Mouse (Mus musculus) G1E-ER4 (cell line): Measurements from ENCODE around the gene Thumpd3. TPM values are rescaled to one million over a fixed set of nuclear protein-coding genes. Genes with fewer than 3 reads are reported as not detected.

Experiments
- GATA1 ChIP-seq: IDR thresholded peaks from one replicate; pipeline ENCODE4 v1.8.0; 2012; ENCODE audit warnings: low read length, inconsistent platforms
- polyA plus RNA-seq: library from polyadenylated mRNA; stranded (reverse); fragments of >175 nt; gene quantifications from 2 replicates; pipeline ENCODE4 v1.2.3, GENCODE M21; 2012

Thumpd3 gene
- polyA plus RNA-seq, 1 experiment, result 4.7 TPM

DNA sequence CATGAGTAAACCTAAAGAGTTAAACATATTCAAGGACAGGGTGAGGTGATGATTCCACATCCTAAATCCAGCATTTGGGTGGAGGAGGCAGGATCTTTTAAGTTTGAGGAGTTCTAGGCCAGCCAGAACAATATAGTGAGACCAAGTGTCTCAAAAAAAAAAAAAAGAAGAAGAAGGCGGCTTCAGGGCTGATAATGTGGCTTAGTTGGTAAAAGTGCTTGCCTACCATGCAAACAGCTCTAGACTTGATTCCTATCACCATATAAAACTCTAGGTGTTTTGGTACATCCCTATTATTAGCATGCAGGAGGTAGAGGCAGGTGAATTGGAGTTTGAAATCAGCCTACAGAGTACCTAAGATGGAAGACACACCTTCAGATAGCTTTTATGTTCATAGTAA lies 49.5 kb downstream of the Thumpd3 start:
- no peak for TF ChIP-seq GATA1

DNA sequence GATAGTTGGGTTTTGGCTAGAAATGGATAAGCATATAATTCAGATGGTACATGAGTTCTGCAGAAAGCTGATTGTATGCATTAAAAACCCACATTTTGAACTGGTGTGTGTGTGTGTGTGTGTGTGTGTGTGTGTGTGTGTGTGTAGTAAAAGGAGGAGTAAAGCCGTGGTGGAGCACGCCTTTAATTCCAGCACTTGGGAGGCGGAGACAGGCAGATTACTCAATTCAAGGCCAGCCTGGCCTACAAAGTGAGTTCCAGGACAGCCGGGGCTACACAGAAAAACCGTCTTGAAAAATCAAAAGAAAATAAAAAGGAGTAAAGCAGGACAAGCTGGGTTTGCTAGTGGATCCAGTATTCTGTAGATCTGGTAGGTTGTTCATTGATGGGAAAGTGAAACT lies 51.6 kb downstream of the Thumpd3 start:
- TF ChIP-seq GATA1, result no peak

DNA sequence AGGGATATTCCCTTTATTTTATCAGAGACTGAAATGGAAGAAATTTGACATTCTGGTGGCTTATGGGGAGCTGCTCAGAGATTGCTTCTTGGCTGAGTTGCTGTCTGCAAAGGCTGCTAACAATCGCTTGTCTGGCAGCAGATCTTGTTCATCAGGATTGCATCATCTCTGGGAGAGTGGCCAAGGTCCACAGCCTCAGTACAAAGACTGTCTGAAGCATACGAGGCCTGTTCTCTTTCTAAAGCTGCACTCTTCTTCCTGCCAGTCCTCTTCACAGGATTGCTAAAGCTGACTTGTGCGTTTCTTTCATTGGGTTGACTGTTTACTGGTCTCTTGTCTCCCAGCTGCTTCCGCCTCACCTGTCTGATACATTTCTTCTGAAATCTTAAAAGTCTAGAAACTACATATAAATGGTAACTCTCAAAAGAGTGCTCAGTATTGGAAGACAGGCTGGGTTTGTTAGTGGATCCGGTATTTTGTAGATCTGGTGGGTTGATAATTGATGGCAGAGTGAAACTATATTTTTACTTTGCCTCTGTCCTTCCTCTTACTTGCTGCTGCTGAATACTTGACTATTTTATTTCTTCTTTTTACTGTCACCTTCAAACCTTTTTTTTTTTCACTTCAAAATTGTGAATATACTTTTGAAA lies 53.7 kb downstream of the Thumpd3 start:
- TF ChIP-seq GATA1, result no peak

DNA sequence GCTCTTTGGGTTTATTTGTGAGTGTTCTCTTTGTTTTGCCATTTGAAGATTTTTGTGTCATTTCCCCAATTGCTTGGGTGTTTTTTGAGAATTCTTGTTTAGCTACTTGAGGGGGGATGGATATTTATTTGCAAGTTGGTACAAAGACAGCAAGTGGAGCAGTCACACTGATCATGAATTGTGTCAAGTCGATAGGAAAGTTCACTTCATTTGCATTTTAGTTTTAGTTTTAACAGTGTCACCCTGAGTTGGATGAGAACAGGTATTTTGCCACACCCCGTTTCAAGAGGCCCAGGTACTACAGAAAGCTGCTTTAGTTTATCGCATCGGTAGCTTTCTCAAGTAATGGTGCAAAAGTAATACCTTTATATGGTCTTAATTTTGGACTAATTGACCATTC lies 56.5 kb downstream of the Thumpd3 start:
- TF ChIP-seq GATA1, result no peak

DNA sequence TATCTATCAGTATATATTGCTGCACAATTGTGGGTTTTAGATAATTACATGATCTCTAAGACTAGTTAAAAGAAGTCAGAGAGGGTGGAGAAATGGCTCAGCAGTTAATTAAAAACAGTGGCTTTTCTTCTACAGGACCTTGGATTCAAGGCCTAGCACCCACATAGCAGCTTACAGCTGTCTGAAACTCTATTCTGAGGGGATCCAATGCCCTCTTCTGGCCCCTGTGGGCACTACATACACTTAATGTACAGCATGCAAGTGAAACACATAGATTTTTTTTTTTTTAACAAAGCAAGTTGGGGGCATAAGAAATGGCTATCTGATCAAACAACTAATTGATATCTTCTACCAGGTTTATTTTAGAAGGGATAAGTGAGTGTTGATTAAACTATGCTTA lies 57.7 kb downstream of the Thumpd3 start:
- TF ChIP-seq GATA1, result no peak

DNA sequence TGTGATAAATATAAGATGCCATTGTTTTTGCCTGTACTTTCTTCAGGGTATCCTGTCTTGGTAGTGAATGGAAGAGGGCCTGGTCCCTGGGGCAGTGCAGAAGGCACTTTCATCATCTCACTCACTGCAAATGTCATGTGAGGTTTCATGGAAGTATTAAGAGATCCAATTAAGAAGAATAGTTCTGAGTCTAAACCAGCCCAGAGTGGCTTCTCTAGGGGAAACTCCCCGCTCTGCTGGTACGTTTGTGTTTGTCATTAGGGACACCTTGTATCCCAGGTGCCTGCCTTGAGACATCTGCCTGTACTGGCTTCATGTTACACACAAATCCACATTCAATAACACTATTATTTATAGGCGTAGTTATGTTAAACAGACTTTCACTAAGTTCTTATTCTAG lies 63.4 kb downstream of the Thumpd3 start:
- TF ChIP-seq GATA1, result no peak

DNA sequence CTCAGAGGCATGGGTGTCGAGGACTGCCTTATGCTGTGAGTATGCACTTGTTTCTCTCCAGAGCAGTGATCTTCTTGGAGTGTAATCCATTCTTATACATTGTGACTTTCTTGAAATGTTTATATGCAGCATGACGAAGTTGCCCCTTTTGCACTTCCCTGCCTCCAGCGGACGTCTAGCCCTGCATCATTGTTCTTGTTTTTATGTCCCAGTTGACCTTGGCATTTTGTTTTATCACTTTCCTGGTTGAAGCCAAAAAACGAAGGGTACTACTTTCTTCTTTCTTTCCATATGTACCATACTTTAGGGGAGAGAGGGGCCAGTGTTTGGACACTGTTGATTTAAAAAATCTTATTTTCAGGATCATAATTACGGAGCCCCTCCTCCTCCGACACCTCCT lies 63.9 kb downstream of the Thumpd3 start:
- TF ChIP-seq GATA1, result no peak

Other genes starting within 250 kb of the Thumpd3 start
- gene Srgap3, start 99.0 kb upstream of the Thumpd3 start, polyA plus RNA-seq, result not detected in 2 replicates
- gene Setd5, start 31.1 kb downstream of the Thumpd3 start, polyA plus RNA-seq, result 108 and 197 TPM in 2 replicates
- gene Lhfpl4, start 149.2 kb downstream of the Thumpd3 start, polyA plus RNA-seq, result not detected in 2 replicates
- gene Mtmr14, start 191.6 kb downstream of the Thumpd3 start, polyA plus RNA-seq, result 45.1 and 53.0 TPM in 2 replicates
- gene Cpne9, start 236.1 kb downstream of the Thumpd3 start, polyA plus RNA-seq, result 0.33 and 0.51 TPM in 2 replicates